Mouse (Mus musculus): Measurements from ENCODE around the gene Clec16a.

DNA sequence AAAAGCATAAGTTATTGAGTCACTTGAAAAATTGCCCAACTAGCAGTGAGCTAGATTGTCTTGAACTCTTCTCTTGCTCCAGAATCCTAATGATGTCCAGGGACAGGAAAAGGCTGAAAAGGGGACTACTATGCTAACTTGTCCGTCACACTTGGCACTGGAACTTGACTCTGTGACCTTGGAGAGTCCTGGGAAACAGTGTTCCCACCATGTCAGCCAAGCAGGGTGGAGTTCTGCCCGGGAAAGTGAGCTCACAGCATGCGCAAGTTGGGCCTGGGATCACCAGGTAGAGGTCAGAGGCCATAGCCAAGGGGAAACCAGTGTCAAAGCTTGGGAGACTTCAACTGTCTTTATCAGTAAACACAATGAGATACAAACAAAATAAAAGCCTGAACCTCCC lies 62.7 kb downstream of the Clec16a start:
- TF ChIP-seq CTCF (IDR thresholded peaks at IDR 0.05; ENCODE audit: low read depth), result no peak
- no peak for TF ChIP-seq EP300 (IDR thresholded peaks at IDR 0.05; ENCODE audit: low read depth)

Data from liver, embryonic 14.5 days (tissue).